Mouse (Mus musculus) adrenal gland, postnatal 14 days (tissue): ENCODE results near the gene Acox1. TPM values are rescaled to one million over a fixed set of nuclear protein-coding genes. Genes with fewer than 3 reads are reported as not detected.

Source experiments
- DNase-seq: peaks from one replicate; pipeline ENCODE4 v3.0.0; 2021; ENCODE audit warnings: mixed read lengths
- long read RNA-seq, 2 experiments: library from polyadenylated mRNA; stranded (forward); transcript quantifications; one replicate each; pipeline ENCODE4 v2.0.0; 2021
- total RNA-seq: library from RNA; stranded (reverse); gene quantifications from 2 replicates; pipeline ENCODE4 v1.2.3, GENCODE M21; 2021

Gene Acox1
- total RNA-seq, result 150 and 199 TPM in 2 replicates
- long read RNA-seq, experiment 1, transcript Acox1-202 (14 exons, 3,743 nt), result minor isoform, 9 of 124 reads
- long read RNA-seq, experiment 1, transcript Acox1-201 (14 exons, 3,987 nt), result major isoform, 70 of 124 reads
- long read RNA-seq, experiment 1, partial matches to known transcripts, result 36 of 124 reads
- long read RNA-seq, experiment 1, other reads (novel, unspliced or antisense), result 9 of 124 reads
- long read RNA-seq, experiment 2, transcript Acox1-202 (14 exons, 3,743 nt), result minor isoform, 21 of 139 reads
- long read RNA-seq, experiment 2, transcript Acox1-201 (14 exons, 3,987 nt), result major isoform, 73 of 139 reads
- long read RNA-seq, experiment 2, partial matches to known transcripts, result 38 of 139 reads
- long read RNA-seq, experiment 2, other reads (novel, unspliced or antisense), result 7 of 139 reads

DNA sequence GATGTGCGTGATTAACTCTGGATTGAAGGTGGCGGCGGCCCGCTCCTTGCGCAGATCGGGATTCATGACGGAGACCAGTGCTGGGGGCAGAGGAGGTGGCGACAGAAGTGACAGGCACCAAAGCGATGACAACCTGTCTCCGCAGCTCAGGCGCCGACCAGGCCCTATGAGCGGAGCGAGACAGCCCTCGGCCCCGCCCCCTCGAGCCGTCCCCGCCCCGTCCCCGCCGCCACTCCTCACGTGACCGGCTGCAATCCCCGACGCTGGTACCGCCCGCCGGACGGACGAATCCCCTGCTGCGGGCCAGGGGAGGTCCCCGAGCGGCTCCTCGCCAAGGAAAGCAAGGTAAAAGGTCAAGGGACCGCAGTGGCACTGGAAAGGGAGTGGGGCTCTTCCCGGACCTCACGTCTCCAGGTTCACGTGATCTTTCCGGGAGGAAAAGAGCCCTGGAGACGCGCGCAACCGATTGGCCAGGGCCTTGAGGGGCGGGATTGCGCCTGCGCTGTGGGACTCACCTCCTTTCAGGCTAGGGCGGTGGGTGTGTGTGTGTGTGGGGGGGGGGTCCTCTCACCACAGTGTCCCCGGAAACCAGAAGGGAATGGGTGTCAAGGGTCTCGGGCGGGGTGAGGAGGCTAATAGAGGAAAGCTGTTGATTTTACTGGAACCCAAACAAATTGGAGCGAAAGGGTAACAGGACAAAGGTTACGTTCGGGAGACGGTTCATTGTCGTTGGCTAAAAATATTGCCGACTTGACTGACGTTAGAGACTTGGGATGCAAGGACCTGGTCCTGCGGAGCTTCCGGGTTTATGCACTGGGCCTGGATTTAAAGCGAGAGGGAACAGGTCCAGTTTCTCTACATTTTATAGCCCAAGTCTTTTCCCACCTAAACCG is at the start of gene Acox1, which contains the start of gene Ten1:
Gene Acox1, minus strand, starts transcription at position 407 of the 893 bp plus-strand sequence.
Gene Ten1, plus strand, starts transcription at position 217 of the 893 bp plus-strand sequence.
- peak; percentile 99 for DNase-seq

DNA sequence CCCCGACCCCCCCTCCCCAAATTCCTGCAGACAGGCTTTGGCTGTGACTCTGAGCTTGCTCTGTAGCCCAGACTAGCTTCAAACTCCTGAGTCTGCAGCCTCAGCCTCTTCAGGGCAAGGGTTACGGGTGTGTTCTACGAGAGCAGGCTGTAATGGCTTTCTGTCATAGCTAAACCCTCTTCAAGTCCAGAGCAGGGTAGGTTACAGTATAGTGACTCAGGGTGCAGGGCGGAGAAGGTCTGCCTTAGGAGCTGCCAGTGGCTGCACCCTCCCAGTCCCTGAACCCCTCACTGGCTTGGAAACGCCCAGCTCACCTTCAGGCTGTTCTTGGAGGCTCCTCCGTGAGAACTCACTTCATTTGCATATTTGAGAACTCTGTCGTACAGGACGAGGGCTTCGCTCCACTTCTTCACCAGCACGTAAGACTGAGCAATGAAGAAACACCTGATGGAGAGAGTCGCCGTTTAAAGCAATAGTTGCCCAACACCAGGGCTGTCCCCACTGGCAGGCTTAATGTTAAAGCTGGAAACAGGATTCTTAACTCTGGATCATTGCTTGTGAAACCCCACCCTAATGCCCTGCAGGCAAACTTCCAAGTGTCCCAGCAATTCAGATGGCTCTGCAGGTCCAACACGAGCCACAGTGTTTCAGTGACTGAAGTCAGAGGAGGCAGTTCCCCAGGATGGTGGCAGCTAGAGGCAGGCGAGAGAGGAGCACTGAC is 48.8 kb upstream of the Acox1 start:
- DNase-seq, result no peak

DNA sequence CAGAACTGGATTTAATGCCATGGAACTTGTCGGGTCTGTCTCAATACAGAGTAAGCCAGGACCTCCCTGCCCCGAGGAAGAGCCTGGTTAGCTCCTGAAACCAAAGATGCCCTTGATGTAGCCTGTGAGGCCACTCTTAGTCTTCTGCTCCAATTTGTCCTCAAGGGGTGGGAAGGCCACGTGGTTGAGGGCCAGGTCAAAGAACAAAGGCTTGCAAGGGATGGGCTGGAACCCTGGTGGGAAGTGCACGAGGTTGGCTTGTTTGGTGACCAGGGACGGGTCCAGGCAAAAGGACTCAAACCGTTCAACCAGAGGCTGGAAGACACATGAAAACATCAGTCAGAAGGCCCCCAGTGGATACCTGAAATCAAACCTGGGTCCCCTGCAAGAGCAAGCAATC is 46.8 kb upstream of the Acox1 start:
- no peak for DNase-seq

DNA sequence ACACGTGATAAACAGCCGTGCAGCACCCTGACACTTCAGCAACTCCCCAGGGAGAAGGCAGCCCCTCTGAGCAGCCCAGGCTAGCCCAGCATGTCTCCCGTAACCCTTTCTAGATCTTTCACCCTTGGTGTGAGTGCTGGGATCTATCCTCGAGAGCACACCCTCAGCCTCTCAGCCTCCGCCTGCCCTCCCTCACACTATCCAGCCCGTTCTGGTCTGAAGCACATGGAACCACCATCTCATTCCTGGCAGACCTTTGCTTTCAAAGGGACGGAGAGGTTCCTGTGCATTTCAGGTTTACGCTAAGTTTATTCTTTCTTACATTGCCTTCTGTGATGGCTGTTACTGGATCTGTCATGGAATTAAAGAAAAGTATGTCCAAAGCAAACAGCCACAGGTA is 45.7 kb upstream of the Acox1 start:
- no peak for DNase-seq

DNA sequence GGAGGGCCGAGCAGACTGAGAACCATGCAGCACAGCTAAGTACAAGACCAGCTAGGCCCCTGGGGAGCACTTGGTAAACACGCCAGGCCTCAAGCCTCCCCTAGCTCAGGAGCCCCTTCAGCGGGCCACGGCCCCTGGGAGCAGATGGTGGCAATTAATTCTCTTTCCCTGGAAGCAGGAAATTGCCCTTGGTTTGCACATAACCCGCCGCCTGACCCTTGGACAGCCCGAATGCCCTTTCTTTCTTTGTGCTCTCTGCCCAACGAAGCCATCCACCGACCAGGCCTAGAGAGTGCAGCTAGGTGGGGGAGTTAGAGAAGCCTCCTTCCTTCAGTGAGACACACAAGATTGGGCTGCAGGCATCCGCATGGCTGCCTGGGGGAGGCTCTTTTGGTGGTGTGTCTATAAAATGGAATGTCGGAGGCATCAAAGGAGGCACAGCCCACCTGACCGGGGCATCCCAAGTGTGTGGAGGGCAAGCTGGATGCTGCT is 42.9 kb upstream of the Acox1 start:
- no peak for DNase-seq

DNA sequence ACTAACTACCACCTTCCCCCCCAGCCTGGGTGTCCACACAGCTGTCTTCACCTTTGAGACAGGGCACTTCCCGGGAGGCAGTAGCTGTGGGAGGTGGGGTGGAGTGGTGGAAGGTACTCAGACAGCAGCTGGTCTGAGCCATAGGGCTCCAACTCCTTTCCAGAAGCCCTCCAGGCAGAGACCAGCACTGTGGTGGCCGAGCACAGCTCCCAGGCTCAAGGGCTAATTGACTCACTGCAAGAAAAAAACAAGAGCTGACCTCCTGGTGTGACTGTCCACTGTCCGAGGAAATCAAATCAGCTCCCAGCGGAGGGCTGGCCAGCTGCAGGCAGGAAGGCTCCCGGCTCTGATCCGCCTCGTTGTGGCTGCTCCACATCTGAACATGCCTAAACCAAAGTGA is 41.0 kb upstream of the Acox1 start:
- DNase-seq, result no peak

DNA sequence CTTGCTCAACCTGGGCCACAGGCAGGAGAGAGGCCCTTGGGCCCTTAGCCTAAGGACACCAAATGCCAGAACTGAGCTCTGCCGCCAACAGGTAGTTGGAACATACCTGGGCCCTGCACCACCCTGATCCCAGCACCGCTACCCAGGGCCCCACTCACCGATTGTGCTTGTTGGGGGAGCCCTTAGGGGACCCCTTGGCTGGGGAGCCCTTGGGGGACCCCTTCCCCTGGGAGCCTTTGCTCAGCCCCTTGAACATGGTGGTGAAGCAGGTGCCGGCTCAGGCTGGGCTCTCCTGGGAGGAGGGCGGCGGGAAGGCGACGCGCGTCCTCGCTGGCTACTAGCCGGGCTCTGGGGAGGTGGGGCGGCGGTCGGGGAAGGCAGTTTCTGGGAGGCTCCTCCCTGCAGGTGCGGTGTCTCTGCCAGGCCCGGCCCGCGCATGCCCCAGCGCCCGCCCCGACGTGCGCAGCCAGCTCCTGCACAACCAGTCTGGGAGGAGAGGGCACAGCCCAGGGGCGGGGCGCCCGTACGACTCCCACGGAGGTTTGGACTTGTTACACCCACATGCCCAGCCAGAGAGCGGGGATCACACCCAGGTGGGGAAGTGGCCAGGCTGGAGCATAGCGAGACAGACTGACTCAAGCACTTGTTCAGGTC is 39.0 kb upstream of the Acox1 start, which contains the start of gene Evpl:
Gene Evpl, minus strand, starts transcription at position 336 of the 654 bp plus-strand sequence.
- DNase-seq, result peak; percentile 74

DNA sequence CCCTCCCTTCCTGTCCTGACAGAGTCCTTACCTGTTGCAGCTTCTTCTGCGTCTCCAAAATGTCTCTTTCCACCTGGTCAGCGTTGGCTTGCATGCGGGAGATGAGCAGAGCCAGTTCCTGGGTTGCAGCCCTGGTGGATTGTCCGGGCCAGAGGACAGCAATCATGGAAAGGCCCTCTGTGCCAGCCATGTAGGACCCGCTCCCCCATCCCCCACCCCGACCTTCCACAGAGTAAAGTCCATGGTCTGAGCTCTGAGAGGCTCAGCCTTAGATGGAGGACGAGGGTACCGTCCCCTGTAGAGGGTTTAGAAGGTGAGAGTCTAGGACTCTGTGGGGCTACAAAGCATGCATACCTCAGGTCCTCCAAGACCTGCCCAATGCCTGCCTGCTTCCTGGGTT is 36.1 kb upstream of the Acox1 start:
- DNase-seq, result no peak

DNA sequence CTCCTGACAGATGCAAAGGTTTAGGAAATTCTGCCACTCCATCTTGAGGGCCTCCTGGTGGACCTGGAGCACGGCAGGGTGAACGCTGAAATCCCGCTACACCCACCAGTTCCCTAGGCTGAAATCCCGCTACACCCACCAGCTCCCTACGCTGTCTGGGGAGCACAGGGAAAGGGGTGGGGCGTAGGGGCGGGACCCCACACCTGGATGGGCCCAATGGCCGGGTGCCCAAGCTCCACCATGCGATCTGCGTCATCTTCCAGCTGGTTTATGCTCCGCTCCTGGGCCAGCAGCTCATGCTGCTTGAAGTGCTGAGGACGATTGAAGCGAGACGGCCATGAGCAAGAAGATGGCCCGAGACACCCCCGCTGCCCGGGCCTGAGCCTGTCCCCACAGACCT is 33.6 kb upstream of the Acox1 start:
- no peak for DNase-seq

DNA sequence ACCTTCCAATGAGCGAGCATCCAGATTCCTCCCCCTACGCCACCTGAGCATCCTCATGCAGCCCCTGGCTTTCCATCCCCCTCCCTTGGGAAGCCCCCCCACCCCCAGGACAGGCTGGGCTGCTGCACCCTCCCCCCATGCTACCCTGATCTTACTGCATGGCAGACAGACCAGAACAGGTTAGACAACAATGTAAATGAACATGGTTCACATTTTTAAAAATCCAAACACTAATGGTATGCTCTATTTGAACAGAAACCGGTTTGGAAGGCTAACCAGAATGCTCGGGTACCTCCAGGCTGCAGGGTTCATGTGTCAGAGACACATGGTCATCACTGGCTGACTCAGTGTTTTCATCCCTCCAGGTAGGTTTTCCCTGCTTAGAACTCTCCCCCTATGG is 29.9 kb upstream of the Acox1 start:
- no peak for DNase-seq

DNA sequence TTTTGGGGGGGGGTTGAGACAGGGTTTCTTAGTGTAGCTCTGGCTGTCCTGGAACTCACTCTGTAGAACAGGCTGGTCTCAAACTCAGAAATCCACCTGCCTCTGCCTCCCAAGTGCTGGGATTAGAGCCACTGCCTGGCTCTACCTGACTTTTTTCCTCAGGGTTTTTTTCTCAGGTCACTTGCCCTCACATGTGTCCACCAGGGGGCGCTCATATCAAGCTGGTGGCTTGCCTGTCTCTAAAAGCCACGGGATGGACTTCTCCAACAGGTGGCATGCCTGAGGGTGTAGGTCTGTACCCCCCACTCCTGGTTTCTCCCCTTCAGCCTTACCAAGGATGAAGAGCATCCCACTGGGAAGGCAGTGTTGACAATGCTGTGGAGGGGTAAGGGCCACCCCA is 27.6 kb upstream of the Acox1 start:
- peak; percentile 94 for DNase-seq

DNA sequence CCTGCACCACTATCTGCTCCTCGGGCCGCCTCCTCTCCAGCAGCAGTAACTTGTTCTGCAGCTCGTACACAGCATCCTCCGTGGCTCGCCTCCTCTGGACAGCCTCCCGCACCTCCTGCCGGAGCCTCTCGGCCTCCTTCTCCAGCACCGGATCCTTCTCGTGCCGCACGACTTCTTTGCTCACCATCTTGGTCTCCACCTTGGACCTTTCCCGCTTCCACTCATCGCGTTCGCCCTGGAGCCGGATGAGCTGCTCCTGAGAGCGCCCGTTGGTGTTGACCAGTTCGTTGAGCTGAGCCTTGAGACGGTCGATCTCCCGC is 23.9 kb upstream of the Acox1 start:
- no peak for DNase-seq

DNA sequence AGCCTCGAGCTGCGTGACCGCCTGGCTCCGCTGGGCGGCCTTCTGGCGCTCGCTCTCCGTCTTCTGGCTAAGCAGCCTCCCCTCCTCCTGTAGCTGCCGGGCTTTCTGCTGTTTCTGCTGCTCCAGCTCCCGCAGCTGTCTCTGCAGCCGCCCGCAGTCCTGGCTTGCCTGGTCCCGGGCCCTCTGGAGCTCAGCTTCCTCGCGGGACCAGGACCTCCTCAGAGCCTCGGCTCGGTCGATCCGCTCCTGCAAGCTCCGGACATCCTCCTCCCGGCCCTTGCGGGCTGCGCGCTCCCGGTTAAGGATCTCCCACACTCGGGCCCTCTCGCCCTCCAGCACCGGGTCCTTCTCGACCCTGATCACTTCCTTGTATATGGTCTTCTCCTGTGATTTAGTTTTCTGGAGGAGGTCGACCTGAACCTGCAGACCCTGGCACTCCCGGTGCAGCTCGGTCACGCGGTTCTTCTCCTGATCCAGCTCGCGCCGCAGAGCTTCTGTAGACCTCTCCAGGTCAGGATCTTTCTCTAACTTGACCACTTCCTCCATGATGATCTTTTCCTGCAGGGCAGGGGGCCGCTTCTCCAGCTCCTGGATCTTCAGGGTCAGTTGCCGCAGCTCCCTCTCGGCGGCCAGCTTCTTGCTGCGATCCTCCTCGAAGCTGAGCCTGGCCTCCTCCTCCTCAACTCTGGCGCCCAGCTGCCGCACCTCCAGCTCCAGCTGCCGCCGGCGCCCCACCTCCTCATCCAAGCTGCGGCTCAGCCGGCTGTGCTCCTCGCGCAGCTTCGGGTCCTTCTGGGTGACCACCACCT is 23.3 kb upstream of the Acox1 start:
- peak; percentile 56 for DNase-seq

DNA sequence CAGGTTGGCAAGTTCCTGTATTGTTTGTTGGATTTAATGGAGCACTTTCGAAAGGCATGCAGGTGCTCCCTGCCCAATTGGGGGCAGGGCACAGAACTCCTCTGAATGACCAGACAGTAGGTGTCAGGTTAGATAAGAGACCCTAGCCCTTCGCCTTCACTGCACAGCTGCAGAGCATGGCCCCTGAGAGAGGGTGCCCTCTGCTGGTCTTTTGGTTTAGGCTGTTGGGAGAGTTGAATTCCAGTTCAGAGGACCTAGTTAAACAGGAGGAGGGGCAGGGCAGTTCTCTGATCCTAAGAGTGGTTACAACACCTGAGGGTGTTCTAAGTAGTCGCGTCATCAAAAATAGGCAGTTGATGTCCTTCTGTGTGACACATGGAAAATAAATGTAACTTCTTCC is 21.0 kb upstream of the Acox1 start:
- DNase-seq, result peak; percentile 87

DNA sequence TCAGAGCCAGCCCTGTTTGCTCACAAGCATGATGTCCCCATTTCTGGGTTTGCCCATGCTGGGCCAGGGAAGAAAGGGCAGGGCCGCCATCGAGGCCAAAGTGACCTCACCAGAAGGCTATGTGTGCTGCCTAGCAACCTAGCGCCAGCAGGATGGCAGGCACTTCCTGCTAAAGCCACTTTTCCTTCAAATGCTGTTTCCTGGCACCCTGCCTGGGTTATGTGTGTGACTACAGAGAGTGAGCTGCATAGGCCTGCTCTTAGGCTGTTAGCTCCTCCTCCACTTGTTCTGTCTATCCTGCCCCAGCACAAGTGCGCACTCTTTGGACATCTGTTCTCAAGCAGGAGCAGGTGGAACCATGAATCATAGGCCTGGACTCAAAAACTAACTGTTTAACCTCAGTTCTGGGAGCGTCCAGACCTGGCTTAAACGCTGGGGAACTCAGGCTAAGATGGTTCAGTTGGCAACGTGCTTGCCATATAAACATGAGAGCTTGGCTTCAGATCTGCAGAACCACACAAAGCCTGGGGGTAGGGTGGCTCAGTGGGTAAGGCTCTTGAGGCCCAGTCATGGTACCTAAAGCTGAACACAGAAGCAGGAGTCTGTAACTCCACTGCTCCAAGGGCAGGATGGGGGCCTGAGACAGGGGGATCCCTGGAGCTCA is 20.0 kb upstream of the Acox1 start:
- DNase-seq, result peak; percentile 99

DNA sequence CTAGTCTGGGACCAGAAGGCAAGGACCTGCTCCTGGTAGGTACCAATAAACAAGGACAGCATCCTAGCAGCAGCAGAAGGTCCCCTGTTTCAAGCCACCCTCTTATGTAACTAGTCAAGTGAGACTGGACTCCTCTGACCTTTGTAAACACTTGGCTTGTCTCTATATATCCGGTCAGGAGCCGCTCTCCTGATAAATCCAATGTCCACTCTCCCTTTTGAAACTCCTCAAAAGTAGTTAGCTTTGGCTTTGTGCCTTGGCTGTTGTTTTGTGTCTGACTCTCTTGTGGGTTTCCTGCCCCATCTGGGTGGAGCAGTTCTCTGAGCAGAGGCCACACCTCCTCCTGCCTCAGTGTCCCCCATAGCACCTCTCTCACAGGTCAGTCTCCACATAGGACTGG is 19.4 kb upstream of the Acox1 start:
- peak; percentile 60 for DNase-seq

DNA sequence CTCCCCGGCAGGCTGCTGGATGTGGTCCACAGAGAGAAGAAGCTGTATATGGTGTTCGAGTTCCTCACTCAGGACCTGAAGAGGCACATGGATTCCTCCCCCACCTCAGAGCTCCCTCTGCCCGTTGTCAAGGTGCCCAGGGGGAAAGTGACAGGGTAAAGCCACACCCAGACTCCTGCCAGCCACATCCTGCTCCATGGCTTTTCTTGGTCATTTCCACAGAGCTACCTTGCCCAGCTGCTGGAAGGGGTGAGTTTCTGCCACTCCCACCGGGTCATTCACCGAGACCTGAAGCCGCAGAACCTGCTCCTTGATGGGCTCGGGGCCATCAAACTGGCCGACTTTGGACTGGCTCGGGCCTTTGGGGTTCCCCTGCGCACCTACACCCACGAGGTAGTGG is 17.7 kb upstream of the Acox1 start:
- DNase-seq, result no peak

DNA sequence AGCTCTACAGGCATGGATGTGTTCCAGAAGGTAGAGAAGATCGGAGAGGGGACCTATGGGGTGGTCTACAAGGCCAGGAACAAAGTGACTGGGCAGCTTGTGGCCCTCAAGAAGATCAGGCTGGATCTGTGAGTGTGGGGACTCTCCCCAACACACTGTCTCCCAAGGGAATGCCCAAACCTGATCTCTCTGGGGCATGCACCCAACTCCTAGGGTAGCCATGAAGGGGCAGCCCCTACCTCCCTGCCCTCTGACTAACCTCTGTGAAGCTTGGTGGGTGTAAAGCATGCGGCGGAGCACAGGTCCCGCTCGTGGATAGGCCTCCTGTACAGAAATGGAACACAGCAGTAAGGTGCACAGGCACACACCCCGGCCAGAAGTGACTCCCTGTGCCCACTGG is 17.1 kb upstream of the Acox1 start:
- no peak for DNase-seq

DNA sequence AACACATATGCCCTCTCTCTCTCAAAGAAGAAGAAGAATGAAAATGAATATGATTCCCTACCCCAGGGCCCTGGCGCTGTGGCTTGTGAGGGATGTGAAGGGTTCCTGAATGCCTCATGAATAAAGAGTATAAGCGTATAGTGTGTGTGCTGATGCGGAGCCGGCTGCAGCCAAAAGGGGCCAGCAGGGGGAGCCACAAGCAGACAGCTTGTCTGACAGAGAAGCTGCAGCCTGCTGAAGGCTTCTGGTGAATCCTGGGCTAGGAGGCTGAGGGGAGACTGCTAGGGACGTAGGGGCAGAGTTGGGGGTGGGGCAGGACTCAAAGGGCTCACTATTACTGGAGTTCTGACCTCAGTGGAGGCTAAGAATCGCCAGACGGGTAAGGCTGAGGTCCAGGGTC is 16.3 kb upstream of the Acox1 start:
- DNase-seq, result peak; percentile 61

DNA sequence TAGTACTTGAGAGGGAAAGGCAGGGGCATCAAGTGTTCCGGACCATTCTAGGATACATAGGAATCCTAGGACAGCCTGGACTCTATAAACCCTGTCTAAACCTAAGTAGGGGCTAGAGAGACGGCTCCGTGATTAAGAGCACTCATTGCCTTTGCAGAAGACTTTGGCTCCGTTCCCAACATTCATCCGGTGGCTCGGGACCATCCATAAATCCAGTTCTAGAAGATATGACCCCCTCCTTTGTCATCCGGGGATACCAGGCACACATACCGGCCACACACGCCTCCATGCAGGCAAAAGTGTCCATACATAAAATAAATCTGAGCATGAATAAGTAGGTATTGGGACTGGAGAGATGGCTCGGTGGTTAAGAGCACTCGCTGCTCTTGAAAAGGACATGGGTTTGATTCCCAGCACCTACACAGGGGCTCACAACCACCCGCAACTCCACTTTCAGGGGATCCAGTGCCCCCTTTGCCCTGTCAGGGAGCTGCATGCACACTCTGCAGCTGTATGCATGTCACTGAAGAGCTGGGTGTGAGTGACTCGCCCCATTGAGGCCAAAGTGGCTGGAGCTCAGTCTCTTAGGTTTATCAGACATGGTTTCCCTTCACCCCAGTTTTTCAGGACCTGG is 15.1 kb upstream of the Acox1 start:
- no peak for DNase-seq
